Mouse (Mus musculus): ENCODE results near the gene Hmgcs2. TPM values are rescaled to one million over a fixed set of nuclear protein-coding genes. Genes with fewer than 3 reads are reported as not detected.

Gene Hmgcs2
- polyA plus RNA-seq, 1 experiment: not detected

DNA sequence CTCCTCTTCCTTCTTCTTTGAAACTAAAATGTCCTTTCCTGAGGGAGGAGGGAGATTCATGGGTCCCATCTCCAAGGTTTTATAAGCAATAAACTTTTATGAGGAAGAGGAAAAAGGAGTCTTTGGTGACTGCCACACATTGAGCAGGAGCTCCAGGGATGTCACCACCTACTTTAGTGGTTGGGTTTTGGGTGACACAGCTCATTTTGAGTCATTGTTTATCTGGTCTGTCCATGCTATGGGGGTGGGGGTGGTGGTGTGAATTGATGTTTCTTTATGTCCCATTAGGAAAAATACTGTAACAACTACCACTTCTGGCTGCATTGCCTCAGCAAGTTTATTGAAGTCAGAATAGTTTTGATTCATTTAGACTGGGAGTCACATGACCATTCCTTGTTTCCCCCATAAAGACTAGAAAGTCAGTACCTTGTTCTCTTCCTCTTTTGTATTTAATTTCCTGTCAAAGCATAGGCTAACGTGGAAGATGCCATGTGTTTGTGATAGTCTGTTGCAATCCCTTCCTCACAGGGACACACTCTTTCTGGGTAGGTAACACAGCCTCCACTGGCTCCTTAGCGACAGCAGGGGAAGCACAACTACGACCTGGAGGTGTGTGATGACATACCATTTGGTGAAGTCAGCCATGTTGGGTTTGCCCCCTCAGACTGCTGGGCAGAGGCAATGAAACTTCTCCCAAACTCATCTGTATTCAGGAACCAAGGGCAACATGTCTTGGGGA, 76.6 kb downstream of the Hmgcs2 start:
- Histone ChIP-seq H3ac (ENCODE audit: control insufficient read depth, insufficient read length) (no peak overlapping the region), H3K36me3 (ENCODE audit: control insufficient read depth, insufficient read depth) (no peaks in the 10 kb centered on the region), H3K4me3 (no peak overlapping the region), H3K79me2 (ENCODE audit: control insufficient read depth, insufficient read depth) (no peaks in the 10 kb centered on the region), H3K4me2 (ENCODE audit: low read depth) (no peak overlapping the region), H3K27me3 (ENCODE audit: control insufficient read depth, insufficient read depth, insufficient read length) (no peaks in the 10 kb centered on the region)
- no peak for TF ChIP-seq TCF3 (IDR thresholded peaks at IDR 0.05; ENCODE audit: insufficient read length, low read depth)
- peak; percentile 69 for TF ChIP-seq USF1 (IDR thresholded peaks at IDR 0.05; ENCODE audit: low read depth)

Other genes starting within 250 kb of the Hmgcs2 start
- gene Adam30, start 119.8 kb upstream of the Hmgcs2 start, polyA plus RNA-seq (2012; fragmentation: generic; extraction: Trizol): not detected
- not detected for gene Reg4, start 58.3 kb upstream of the Hmgcs2 start, polyA plus RNA-seq (2012; fragmentation: generic; extraction: Trizol)
- 849 TPM for gene Phgdh, start 59.6 kb downstream of the Hmgcs2 start, polyA plus RNA-seq (2012; fragmentation: generic; extraction: Trizol)
- gene Zfp697, start 102.0 kb downstream of the Hmgcs2 start, polyA plus RNA-seq (2012; fragmentation: generic; extraction: Trizol): 5.3 TPM
- not detected for gene Gm4450, start 176.7 kb downstream of the Hmgcs2 start, polyA plus RNA-seq (2012; fragmentation: generic; extraction: Trizol)
- gene Hsd3b4, start 230.1 kb downstream of the Hmgcs2 start, polyA plus RNA-seq (2012; fragmentation: generic; extraction: Trizol): not detected

All from myocyte (in vitro differentiated cells).